Mouse (Mus musculus): ENCODE measurements around the gene Ptpn3.

GRCm38 (mm10) chr4:57153838-57154237 lies 147.8 kb downstream of the Ptpn3 start:
- no peak for TF ChIP-seq CTCF (IDR thresholded peaks at IDR 0.05; ENCODE audit: borderline replicate concordance, extremely low read depth, insufficient read depth, insufficient read length)
- no peak for TF ChIP-seq POLR2A (IDR thresholded peaks at IDR 0.05; ENCODE audit: borderline replicate concordance, extremely low read depth, insufficient read depth, insufficient read length, poor library complexity, severe bottlenecking)
